Mouse (Mus musculus) adrenal gland, postnatal 36 days (tissue): ENCODE measurements around the gene Wnt3a. TPM values are rescaled to one million over a fixed set of nuclear protein-coding genes. Genes with fewer than 3 reads are reported as not detected.

ENCODE experiments used
- DNase-seq, 2 experiments: peaks; one replicate each; pipeline ENCODE4 v3.0.0; 2021; ENCODE audit warnings: mixed read lengths in 1 of 2
- total RNA-seq, 2 experiments: library from RNA; stranded (reverse); gene quantifications; 2 replicates each; pipeline ENCODE4 v1.2.3; 2021

Wnt3a gene
- total RNA-seq, 2 experiments from 2014 or later = not detected

GRCm38 (mm10) chr11:59262308-59262707 is 28.2 kb downstream of the Wnt3a start:
- DNase-seq = no peak

GRCm38 (mm10) chr11:59260706-59261493 is 29.7 kb downstream of the Wnt3a start:
- DNase-seq = no peak

- no peak for DNase-seq
These were observed 30.9 kb downstream of the Wnt3a start for GRCm38 (mm10) chr11:59259647-59260046.

GRCm38 (mm10) chr11:59248101-59248500 is 42.5 kb downstream of the Wnt3a start:
- DNase-seq = no peak

- no peak for DNase-seq
These were observed 46.7 kb downstream of the Wnt3a start for GRCm38 (mm10) chr11:59243856-59244255.

GRCm38 (mm10) chr11:59241841-59242240 is 48.7 kb downstream of the Wnt3a start:
- no peak for DNase-seq

GRCm38 (mm10) chr11:59239796-59240195 is 50.8 kb downstream of the Wnt3a start:
- DNase-seq = no peak

- DNase-seq = no peak
These were observed 51.1 kb downstream of the Wnt3a start for GRCm38 (mm10) chr11:59239428-59239785.

GRCm38 (mm10) chr11:59238525-59239427 is 51.8 kb downstream of the Wnt3a start:
- peak; percentile 85 to 90 for DNase-seq

GRCm38 (mm10) chr11:59232797-59233196 is 57.8 kb downstream of the Wnt3a start:
- DNase-seq = no peak

GRCm38 (mm10) chr11:59230144-59230760 is 60.3 kb downstream of the Wnt3a start:
- peak; percentile 72 to 84 for DNase-seq

- peak; percentile 96 to 99 for DNase-seq
These were observed 62.2 kb downstream of the Wnt3a start, which contains the start of gene Arf1 for GRCm38 (mm10) chr11:59228122-59228953. TSS of gene Arf1 (minus strand) at chr11:59228270.

GRCm38 (mm10) chr11:59227604-59228121 is 62.9 kb downstream of the Wnt3a start:
- DNase-seq = peak in 1 of 2 experiments; percentile 78

GRCm38 (mm10) chr11:59226787-59227603 is 63.6 kb downstream of the Wnt3a start:
- no peak for DNase-seq

- no peak for DNase-seq
These were observed 64.3 kb downstream of the Wnt3a start for GRCm38 (mm10) chr11:59226251-59226650.

GRCm38 (mm10) chr11:59225167-59225566 is 65.4 kb downstream of the Wnt3a start:
- DNase-seq = no peak

- no peak for DNase-seq
These were observed 66.1 kb downstream of the Wnt3a start for GRCm38 (mm10) chr11:59224470-59224869.

GRCm38 (mm10) chr11:59224025-59224424 is 66.5 kb downstream of the Wnt3a start:
- DNase-seq = no peak

- DNase-seq = peak in 1 of 2 experiments; percentile 34
These were observed 68.2 kb downstream of the Wnt3a start for GRCm38 (mm10) chr11:59222306-59222705.

GRCm38 (mm10) chr11:59221604-59222003 is 68.9 kb downstream of the Wnt3a start:
- DNase-seq = no peak
